Mouse (Mus musculus) hindbrain, embryonic 16.5 days (tissue): ENCODE data around the gene Tns1. TPM values are rescaled to one million over a fixed set of nuclear protein-coding genes. Genes with fewer than 3 reads are reported as not detected.

Source experiments
- ATAC-seq: fragments of 200-750 bp; cut with Nextera tagmentation; 2 replicates; pipeline ENCODE4 v1.8.0; 2017; ENCODE audit warnings: moderate TSS enrichment, moderate library complexity
- H3K27ac ChIP-seq: fragments of 300-500 bp; sonication (generic); 2 replicates; pipeline ENCODE4 v1.5.1; 2014; ENCODE audit warnings: low read depth, mild to moderate bottlenecking, control low read depth, low read length, moderate library complexity
- H3K27me3 ChIP-seq: fragments of 300-500 bp; sonication (generic); replicated peaks from 2 replicates; pipeline ENCODE4 v1.6.1; 2014; ENCODE audit warnings: low read length; ENCODE audit not compliant: control insufficient read depth, insufficient read depth
- H3K36me3 ChIP-seq: fragments of 300-500 bp; sonication (generic); 2 replicates; pipeline ENCODE4 v1.6.1; 2014; ENCODE audit warnings: mild to moderate bottlenecking, low read length, moderate library complexity, mixed read lengths; ENCODE audit not compliant: control insufficient read depth, insufficient read depth
- H3K4me1 ChIP-seq: fragments of 300-500 bp; sonication (generic); 2 replicates; pipeline ENCODE4 v1.6.1; 2014; ENCODE audit warnings: low read depth, low read length; ENCODE audit not compliant: control insufficient read depth, insufficient read depth
- H3K4me2 ChIP-seq: fragments of 300-500 bp; sonication (generic); 2 replicates; pipeline ENCODE4 v1.6.1; 2014; ENCODE audit warnings: mild to moderate bottlenecking, low read length, control low read depth, moderate library complexity
- H3K4me3 ChIP-seq: fragments of 300-500 bp; sonication (generic); 2 replicates; pipeline ENCODE4 v1.5.1; 2014; ENCODE audit warnings: mild to moderate bottlenecking, low read length, control low read depth, moderate library complexity
- H3K9ac ChIP-seq: fragments of 300-500 bp; sonication (generic); 2 replicates; pipeline ENCODE4 v1.6.1; 2014; ENCODE audit warnings: low read depth, mild to moderate bottlenecking, control low read depth, low read length, moderate library complexity
- H3K9me3 ChIP-seq: fragments of 300-500 bp; sonication (generic); 2 replicates; pipeline ENCODE4 v1.6.1; 2014; ENCODE audit warnings: mild to moderate bottlenecking, low read length, moderate library complexity; ENCODE audit not compliant: control insufficient read depth
- WGBS: fragments of 180-500 bp; shearing (Covaris S2); extraction: QIAGEN DNeasy Blood & Tissue Kit; methylation state at CpG from one replicate; pipeline ENCODE4 v1.1.7; 2014; 5-methylcytosine and 5-hydroxymethylcytosine counted together
- polyA plus RNA-seq: library from polyadenylated mRNA; unstranded; fragments of >200 nt; fragmentation: Nextera tagmentation; extraction: Ambion mirVana; gene quantifications from 2 replicates; pipeline ENCODE4 v1.2.1, GENCODE M21; 2015

Gene Tns1
- polyA plus RNA-seq, 1 experiment from 2014 or later: 13.5 TPM

- H3K4me3 ChIP-seq: no peak overlapping the region
- H3K36me3 ChIP-seq: no peaks in the 10 kb centered on the region
- no peak overlapping the region for H3K9ac ChIP-seq
- no peak overlapping the region for H3K27ac ChIP-seq
- H3K9me3 ChIP-seq: no peaks in the 10 kb centered on the region
- ATAC-seq: no peak
- H3K4me1 ChIP-seq: peaks cover 5% of the 10 kb centered on the region; the same call in 1 of the 2 replicates
- no peaks in the 10 kb centered on the region for H3K27me3 ChIP-seq
- H3K4me2 ChIP-seq: no peak overlapping the region
- WGBS: 77% methylated on average over 3 of the region's 3 CpGs
Observed at GRCm38 (mm10) chr1:73860421-73860820, 263.8 kb downstream of the Tns1 start.

Other genes with a start within 250 kb of the Tns1 start
- 0.14 and 0.35 TPM in 2 replicates for gene Rufy4, start 1.1 kb upstream of the Tns1 start, polyA plus RNA-seq
- 0.05 and 0.10 TPM in 2 replicates for gene Cxcr2, start 29.5 kb upstream of the Tns1 start, polyA plus RNA-seq
- not detected in 2 replicates for gene Cxcr1, start 70.2 kb upstream of the Tns1 start, polyA plus RNA-seq
- gene Arpc2, start 111.6 kb upstream of the Tns1 start, polyA plus RNA-seq: 411 and 415 TPM in 2 replicates
- gene Gpbar1, start 154.1 kb upstream of the Tns1 start, polyA plus RNA-seq: 0.20 TPM in 1 of 2 replicates, not detected in the other
- 237 and 241 TPM in 2 replicates for gene Aamp, start 160.3 kb upstream of the Tns1 start, polyA plus RNA-seq
- gene Pnkd, start 160.5 kb upstream of the Tns1 start, polyA plus RNA-seq: 166 and 167 TPM in 2 replicates
- 11.7 and 12.2 TPM in 2 replicates for gene Tmbim1, start 181.2 kb upstream of the Tns1 start, polyA plus RNA-seq
- 2.2 and 2.8 TPM in 2 replicates for gene Catip, start 237.7 kb upstream of the Tns1 start, polyA plus RNA-seq